Mouse (Mus musculus) hindbrain, embryonic 10.5 days (tissue): ENCODE results near the gene Tff3. TPM values are rescaled to one million over a fixed set of nuclear protein-coding genes. Genes with fewer than 3 reads are reported as not detected.

ENCODE experiments used
- DNase-seq: peaks from one replicate; pipeline ENCODE4 v3.0.0-alpha.2; 2017; ENCODE audit warnings: low spot score
- H3K27ac ChIP-seq: fragments of 300-500 bp; sonication (generic); 2 replicates; pipeline ENCODE4 v1.5.1; 2016; ENCODE audit warnings: mild to moderate bottlenecking, moderate library complexity
- H3K27me3 ChIP-seq: fragments of 300-500 bp; sonication (generic); 2 replicates; pipeline ENCODE4 v1.6.1; 2016; ENCODE audit warnings: mild to moderate bottlenecking; ENCODE audit not compliant: poor library complexity, insufficient read depth, severe bottlenecking
- H3K36me3 ChIP-seq: fragments of 300-500 bp; sonication (generic); 2 replicates; pipeline ENCODE4 v1.6.1; 2016; ENCODE audit warnings: mild to moderate bottlenecking, moderate library complexity
- H3K4me1 ChIP-seq: fragments of 300-500 bp; sonication (generic); replicated peaks from 2 replicates; pipeline ENCODE4 v1.6.1; 2016; ENCODE audit warnings: mild to moderate bottlenecking
- H3K4me3 ChIP-seq: fragments of 300-500 bp; sonication (generic); 2 replicates; pipeline ENCODE4 v1.5.1; 2016; ENCODE audit warnings: mild to moderate bottlenecking, moderate library complexity
- H3K9me3 ChIP-seq: fragments of 300-500 bp; sonication (generic); 2 replicates; pipeline ENCODE4 v1.6.1; 2016; ENCODE audit warnings: mild to moderate bottlenecking, moderate library complexity
- WGBS: fragments of 180-500 bp; shearing (Covaris S2); methylation state at CpG from one replicate; pipeline ENCODE4 v1.1.7; 2016; 5-methylcytosine and 5-hydroxymethylcytosine counted together
- polyA plus RNA-seq: library from polyadenylated mRNA; unstranded; fragments of >200 nt; fragmentation: Nextera tagmentation; extraction: Ambion mirVana; gene quantifications from 2 replicates; pipeline ENCODE4 v1.2.1, GENCODE M21; 2016

Tff3 gene
- polyA plus RNA-seq, 1 experiment from 2014 or later: not detected

DNA sequence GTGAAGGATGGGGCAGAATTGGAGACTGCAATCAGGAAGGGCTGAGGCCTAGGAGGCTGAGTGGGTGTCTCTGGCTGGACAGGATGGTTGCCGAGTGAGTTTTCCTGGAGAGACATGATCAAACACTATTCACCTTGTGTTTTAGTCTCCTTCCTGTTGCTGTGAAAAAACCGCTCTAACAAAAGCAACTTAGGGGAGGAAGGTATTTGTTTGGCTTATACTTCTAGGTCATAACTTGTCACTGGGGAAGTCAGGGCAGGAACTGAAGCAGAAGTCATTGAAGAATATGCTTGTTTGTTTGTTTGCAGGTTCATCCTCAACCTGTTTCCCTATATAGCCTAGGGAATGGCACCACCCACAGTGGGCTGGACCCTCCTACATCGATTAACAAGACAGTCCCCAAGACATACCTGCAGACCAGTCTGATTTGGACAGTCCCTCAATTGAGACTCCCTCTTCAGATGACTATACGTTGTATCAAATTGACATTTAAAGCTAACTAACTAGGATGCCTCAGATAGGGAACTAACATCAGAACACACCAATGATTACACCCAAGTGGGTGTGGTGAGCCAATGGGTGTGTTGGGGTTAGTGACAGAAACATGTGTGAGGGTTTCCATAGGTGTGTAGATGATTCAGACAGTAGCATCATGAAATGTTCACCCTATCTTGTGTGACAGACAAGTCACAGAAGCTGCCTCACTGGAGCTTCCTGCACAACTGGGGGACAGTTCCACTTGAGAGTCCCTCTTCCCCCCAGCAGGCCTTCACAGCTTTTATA, 47.0 kb downstream of the Tff3 start:
- Histone ChIP-seq H3K27me3 (no peaks in the 10 kb centered on the region), H3K4me3 (no peak overlapping the region), H3K36me3 (no peaks in the 10 kb centered on the region), H3K4me1 (peaks cover 42% of the 10 kb centered on the region), H3K27ac (no peak overlapping the region), H3K9me3 (no peaks in the 10 kb centered on the region)
- DNase-seq: no peak
- WGBS: 87% methylated on average over 4 of the region's 4 CpGs

DNA sequence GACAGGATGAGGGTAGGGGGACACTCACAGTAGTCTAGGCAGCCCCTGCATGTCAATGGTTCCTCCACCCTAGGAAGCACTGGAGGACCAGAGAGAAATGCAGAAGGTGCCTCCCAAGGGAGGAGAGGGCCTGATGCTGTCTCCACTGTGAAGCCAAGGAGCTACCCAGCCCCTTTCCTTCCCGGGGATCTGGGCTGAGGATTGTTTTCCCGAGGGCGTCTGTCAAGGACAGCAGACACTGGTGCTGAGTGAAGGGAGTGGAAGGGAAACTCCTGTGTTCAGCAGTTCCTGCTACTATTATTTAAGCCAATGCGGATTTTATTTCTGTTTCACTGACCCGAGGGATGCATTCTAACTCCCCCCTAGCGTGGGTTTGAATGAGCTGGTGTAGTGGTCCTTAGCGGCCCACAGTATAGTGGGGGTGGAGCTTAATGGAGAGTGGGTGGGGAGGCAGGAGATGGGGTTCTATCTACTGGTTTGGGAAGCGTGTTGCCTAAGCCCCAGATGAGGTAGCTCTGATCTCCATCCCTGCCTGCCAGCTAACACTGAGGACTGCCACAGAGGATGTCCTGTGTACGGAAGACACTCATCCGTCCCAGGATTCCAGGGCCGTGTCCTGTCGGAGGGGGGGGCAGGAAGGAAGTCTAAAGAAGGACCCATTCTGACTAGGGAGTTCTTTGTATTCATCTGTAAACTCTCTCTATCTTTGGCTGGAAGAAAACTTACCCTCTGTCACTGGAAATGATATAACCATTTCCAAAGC, 50.2 kb downstream of the Tff3 start:
- no peak for DNase-seq
- Histone ChIP-seq H3K9me3 (no peaks in the 10 kb centered on the region), H3K4me3 (no peak overlapping the region), H3K4me1 (peaks cover 61% of the 10 kb centered on the region), H3K36me3 (no peaks in the 10 kb centered on the region), H3K27ac (peak overlapping the region; percentile 59), H3K27me3 (no peaks in the 10 kb centered on the region)
- 60% methylated on average over 12 of the region's 12 CpGs for WGBS

DNA sequence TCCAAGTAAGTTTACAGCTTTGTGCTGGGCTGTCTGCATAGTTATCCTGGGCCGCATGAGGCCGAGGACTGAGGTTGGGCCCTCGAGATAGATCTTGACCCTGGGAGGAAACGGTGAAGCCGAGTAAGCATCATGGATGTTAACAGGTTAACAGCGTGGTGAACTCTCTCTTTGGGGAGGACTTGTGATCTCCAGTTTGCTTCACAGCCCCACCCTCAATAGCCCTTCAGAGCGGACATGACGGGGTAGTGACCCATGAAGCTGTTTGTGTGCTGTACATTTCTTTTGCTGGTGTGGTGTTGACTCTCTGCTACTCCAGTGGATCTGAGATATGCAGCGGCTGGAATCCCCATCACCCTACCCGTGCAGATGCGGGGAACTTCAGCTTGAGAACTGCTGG, 50.9 kb downstream of the Tff3 start:
- Histone ChIP-seq H3K9me3 (no peaks in the 10 kb centered on the region), H3K4me3 (no peak overlapping the region), H3K27me3 (no peaks in the 10 kb centered on the region), H3K4me1 (peaks cover 68% of the 10 kb centered on the region), H3K27ac (peak overlapping the region; percentile 59), H3K36me3 (no peaks in the 10 kb centered on the region)
- DNase-seq: no peak
- 76% methylated on average over 11 of the region's 11 CpGs for WGBS

DNA sequence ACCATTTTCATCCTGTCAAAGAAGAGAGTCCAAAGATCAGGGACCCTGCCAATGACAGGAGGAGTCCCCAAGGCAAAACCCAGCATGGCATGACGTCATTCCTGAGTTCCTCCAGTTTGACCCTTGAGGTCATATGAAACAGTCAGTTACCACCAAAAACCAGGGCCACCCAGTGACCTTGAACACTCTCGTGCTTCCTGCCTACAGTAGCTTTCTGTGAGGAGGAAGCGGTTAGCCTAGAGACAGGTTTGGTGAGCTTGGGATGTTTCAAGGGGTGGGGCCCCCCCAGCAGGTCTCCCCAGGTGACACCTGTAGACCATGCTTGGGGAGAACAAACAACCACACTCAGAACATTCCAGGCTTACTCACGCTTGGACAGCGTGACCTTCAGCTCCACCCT, 51.9 kb downstream of the Tff3 start:
- WGBS: 76% methylated on average over 5 of the region's 5 CpGs
- Histone ChIP-seq H3K4me1 (peaks cover 78% of the 10 kb centered on the region), H3K9me3 (no peaks in the 10 kb centered on the region), H3K27ac (no peak overlapping the region), H3K36me3 (no peaks in the 10 kb centered on the region), H3K27me3 (no peaks in the 10 kb centered on the region), H3K4me3 (no peak overlapping the region)
- DNase-seq: no peak

DNA sequence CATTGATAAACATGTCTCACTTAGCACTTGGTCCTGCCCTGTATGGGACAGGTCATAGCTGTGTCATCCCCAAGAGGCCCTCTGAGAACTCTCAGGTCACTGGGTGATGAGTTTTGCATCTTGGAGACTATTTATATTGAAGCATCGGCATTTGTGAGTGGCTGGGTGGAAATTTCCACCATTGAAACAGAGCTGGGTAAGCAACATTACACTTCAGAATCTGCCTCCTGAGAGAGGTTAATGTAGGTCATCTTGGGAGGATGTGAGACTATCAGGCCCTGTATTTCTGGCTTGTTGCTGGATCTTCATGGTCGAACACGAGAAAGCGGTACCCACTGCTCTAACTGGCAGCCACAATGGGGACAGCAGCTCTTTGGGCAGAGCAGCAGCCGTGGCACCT, 54.0 kb downstream of the Tff3 start:
- Histone ChIP-seq H3K27ac (no peak overlapping the region), H3K4me1 (peaks cover 87% of the 10 kb centered on the region), H3K4me3 (no peak overlapping the region), H3K9me3 (no peaks in the 10 kb centered on the region), H3K36me3 (no peaks in the 10 kb centered on the region), H3K27me3 (no peaks in the 10 kb centered on the region; the same call in 1 of the 2 replicates)
- WGBS: 91% methylated on average over 5 of the region's 5 CpGs
- DNase-seq: no peak

Other genes starting within 250 kb of the Tff3 start
- gene Glp1r, start 227.8 kb downstream of the Tff3 start, polyA plus RNA-seq: 0.05 and 0.09 TPM in 2 replicates
- 0.08 and 0.20 TPM in 2 replicates for gene Umodl1, start 175.0 kb downstream of the Tff3 start, polyA plus RNA-seq
- gene Abcg1, start 72.0 kb downstream of the Tff3 start, polyA plus RNA-seq: 6.9 and 9.7 TPM in 2 replicates
- gene Tff2, start 14.6 kb upstream of the Tff3 start, polyA plus RNA-seq: not detected in 2 replicates
- not detected in 2 replicates for gene Tff1, start 35.6 kb upstream of the Tff3 start, polyA plus RNA-seq
- gene Tmprss3, start 69.3 kb upstream of the Tff3 start, polyA plus RNA-seq: 0.06 TPM in 1 of 2 replicates, not detected in the other
- 0.14 and 0.61 TPM in 2 replicates for gene Ubash3a, start 78.2 kb upstream of the Tff3 start, polyA plus RNA-seq
- gene Rsph1, start 147.7 kb upstream of the Tff3 start, polyA plus RNA-seq: 4.1 and 7.7 TPM in 2 replicates
- gene Slc37a1, start 157.1 kb upstream of the Tff3 start, polyA plus RNA-seq: 9.0 and 17.3 TPM in 2 replicates